Mouse (Mus musculus) G1E (cell line): Measurements from ENCODE around the gene Emc10.

ENCODE experiments used
- CTCF ChIP-seq: IDR thresholded peaks from 2 replicates; pipeline ENCODE4 v1.5.1; 2012; ENCODE audit warnings: low read depth, low read length, inconsistent platforms, mixed read lengths
- GATA1 ChIP-seq: IDR thresholded peaks from 2 replicates; pipeline ENCODE4 v1.6.1; 2012; ENCODE audit warnings: borderline replicate concordance, low read length, inconsistent platforms, mixed read lengths
- GATA2 ChIP-seq: IDR thresholded peaks from 2 replicates; pipeline ENCODE4 v1.6.1; 2012; ENCODE audit warnings: low read depth, low read length, inconsistent platforms, borderline replicate concordance
- TAL1 ChIP-seq: conservative IDR thresholded peaks from 2 replicates; pipeline ENCODE4 v1.6.1; 2012; ENCODE audit warnings: low read depth, low read length, inconsistent platforms, mixed read lengths

- TF ChIP-seq GATA1 (no peak), CTCF (no peak), GATA2 (no peak), TAL1 (no peak)
These were observed 43.1 kb downstream of the Emc10 start for GRCm38 (mm10) chr7:44453256-44453655.
